ENCODE assay signal across 7 mouse cellular contexts in the genomic region with DNA sequence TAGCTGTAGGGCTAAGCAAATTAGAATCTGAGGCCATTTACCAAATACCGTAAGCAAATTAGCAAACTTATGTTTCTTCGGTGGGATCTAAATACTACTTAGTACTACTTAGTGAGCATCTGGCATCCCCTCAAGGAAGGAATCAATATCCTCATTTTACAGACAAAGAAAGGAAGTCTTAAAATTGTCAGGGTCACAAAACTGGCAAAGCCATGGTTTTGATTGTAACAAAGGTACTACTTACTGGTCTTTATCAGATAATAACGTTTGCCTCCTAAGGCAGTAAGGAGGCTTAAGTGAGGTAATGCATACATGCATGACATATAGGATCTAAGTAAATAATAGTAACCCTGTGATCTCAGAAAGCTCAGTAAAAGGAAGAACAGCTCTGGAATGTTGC. TPM values are rescaled to one million over a fixed set of nuclear protein-coding genes. Genes with fewer than 3 reads are reported as not detected.
DNase-seq lines count a peak whose midpoint lies in the region; ATAC-seq and TF ChIP-seq lines count a peak whose summit lies in the region.

No protein-coding gene starts in this region.

- no peak for TF ChIP-seq CTCF in lung, embryonic 14.5 days (IDR thresholded peaks at IDR 0.05; ENCODE audit: low read depth)

- 41% methylated on average over 3 of the region's 3 CpGs for WGBS in lung, embryonic 14.5 days
- 61% methylated on average over 3 of the region's 3 CpGs for WGBS in forebrain, embryonic 13.5 days
- WGBS in limb, embryonic 15.5 days: 45% methylated on average over 3 of the region's 3 CpGs
- WGBS in stomach, embryonic 14.5 days: 47% methylated on average over 3 of the region's 3 CpGs

- no peaks in the 10 kb centered on the region for H3K9me3 ChIP-seq in lung, embryonic 14.5 days (ENCODE audit: low read depth, low read length)
- no peaks in the 10 kb centered on the region for H3K9me3 ChIP-seq in forebrain, embryonic 13.5 days (replicated peaks)
- H3K9me3 ChIP-seq in limb, embryonic 15.5 days: no peaks in the 10 kb centered on the region
- no peaks in the 10 kb centered on the region for H3K9me3 ChIP-seq in stomach, embryonic 14.5 days (ENCODE audit: control insufficient read depth, low read depth, low read length)

- no peak for DNase-seq in lung, embryonic 14.5 days
- no peak for DNase-seq in lung, postnatal 36 days
- DNase-seq in right cerebral cortex, adult 2 months (ENCODE audit: low spot score in 2 of 2): no peak
- DNase-seq in ovary, postnatal 14 days (ENCODE audit: low spot score): no peak

- no peaks in the 10 kb centered on the region for H3K27me3 ChIP-seq in lung, embryonic 14.5 days (ENCODE audit: insufficient read depth, low read length)
- no peaks in the 10 kb centered on the region for H3K27me3 ChIP-seq in forebrain, embryonic 13.5 days
- no peaks in the 10 kb centered on the region for H3K27me3 ChIP-seq in limb, embryonic 15.5 days
- no peaks in the 10 kb centered on the region for H3K27me3 ChIP-seq in stomach, embryonic 14.5 days (ENCODE audit: control insufficient read depth, insufficient read depth, low read length)

- no peak for ATAC-seq in lung, embryonic 14.5 days (ENCODE audit: insufficient read depth)
- ATAC-seq in forebrain, embryonic 13.5 days: no peak
- no peak for ATAC-seq in limb, embryonic 15.5 days (ENCODE audit: insufficient number of reproducible peaks, low FRiP score, low TSS enrichment, low read depth)
- no peak for ATAC-seq in stomach, embryonic 14.5 days (ENCODE audit: insufficient number of reproducible peaks, insufficient read depth, low FRiP score, low read depth)

- peaks cover 23% of the 10 kb centered on the region for H3K36me3 ChIP-seq in lung, embryonic 14.5 days (ENCODE audit: insufficient read depth)
- peaks cover 19% of the 10 kb centered on the region for H3K36me3 ChIP-seq in forebrain, embryonic 13.5 days (ENCODE audit: poor library complexity, severe bottlenecking)
- H3K36me3 ChIP-seq in limb, embryonic 15.5 days: peaks cover 10% of the 10 kb centered on the region; the same call in 1 of the 2 replicates
- peaks cover 17% of the 10 kb centered on the region; the same call in 1 of the 2 replicates for H3K36me3 ChIP-seq in stomach, embryonic 14.5 days (ENCODE audit: control insufficient read depth, insufficient read depth, low read length)

- peak overlapping the region; percentile 98 for H3K4me3 ChIP-seq in lung, embryonic 14.5 days (ENCODE audit: low read depth, low read length)
- H3K4me3 ChIP-seq in forebrain, embryonic 13.5 days: peak overlapping the region; percentile 92
- H3K4me3 ChIP-seq in limb, embryonic 15.5 days: peak overlapping the region; percentile 89
- H3K4me3 ChIP-seq in stomach, embryonic 14.5 days (ENCODE audit: low read depth, low read length): peak overlapping the region; percentile 93

- peak overlapping the region; percentile 86 for H3K4me2 ChIP-seq in lung, embryonic 14.5 days
- peak overlapping the region; percentile 89 for H3K4me2 ChIP-seq in forebrain, embryonic 13.5 days
- peak overlapping the region; percentile 59 for H3K4me2 ChIP-seq in limb, embryonic 15.5 days
- peak overlapping the region; percentile 39 for H3K4me2 ChIP-seq in stomach, embryonic 14.5 days (replicated peaks; ENCODE audit: low read depth, low read length)

- peak overlapping the region; percentile 94; the same call in 1 of the 2 replicates for H3K27ac ChIP-seq in lung, embryonic 14.5 days (ENCODE audit: low read depth)
- peak overlapping the region; percentile 96; the same call in 1 of the 2 replicates for H3K27ac ChIP-seq in forebrain, embryonic 13.5 days
- H3K27ac ChIP-seq in limb, embryonic 15.5 days: peak overlapping the region; percentile 95
- H3K27ac ChIP-seq in stomach, embryonic 14.5 days (ENCODE audit: low read length): peak overlapping the region; percentile 95; the same call in 1 of the 2 replicates

- peaks cover 6% of the 10 kb centered on the region for H3K4me1 ChIP-seq in lung, embryonic 14.5 days (ENCODE audit: insufficient read depth)
- H3K4me1 ChIP-seq in forebrain, embryonic 13.5 days: peaks cover 32% of the 10 kb centered on the region
- peaks cover 29% of the 10 kb centered on the region for H3K4me1 ChIP-seq in limb, embryonic 15.5 days
- peaks cover 14% of the 10 kb centered on the region; the same call in 1 of the 2 replicates for H3K4me1 ChIP-seq in stomach, embryonic 14.5 days (ENCODE audit: control insufficient read depth, insufficient read depth, low read length)

- peak overlapping the region; percentile 89; the same call in 1 of the 2 replicates for H3K9ac ChIP-seq in lung, embryonic 14.5 days
- H3K9ac ChIP-seq in forebrain, embryonic 13.5 days: peak overlapping the region; percentile 92; the same call in 1 of the 2 replicates
- H3K9ac ChIP-seq in limb, embryonic 15.5 days: no peak overlapping the region
- peak overlapping the region; percentile 94; the same call in 1 of the 2 replicates for H3K9ac ChIP-seq in stomach, embryonic 14.5 days (replicated peaks; ENCODE audit: low read depth, low read length)

RNA-seq across cellular contexts. Expression of a gene that starts 0.6 kb away (rescaled TPM):
- 93.2 and 109 TPM in 2 replicates for polyA plus RNA-seq in lung, embryonic 14.5 days (2014; fragmentation: Nextera tagmentation; extraction: Ambion mirVana)
- polyA plus RNA-seq in forebrain, embryonic 13.5 days (2015; fragmentation: Nextera tagmentation; extraction: Ambion mirVana): 155 and 158 TPM in 2 replicates
- polyA plus RNA-seq in limb, embryonic 15.5 days (2015; fragmentation: Nextera tagmentation; extraction: Ambion mirVana): 119 and 130 TPM in 2 replicates
- 88.2 and 88.5 TPM in 2 replicates for polyA plus RNA-seq in stomach, embryonic 14.5 days (2014; fragmentation: Nextera tagmentation; extraction: Ambion mirVana)

RNA-seq across cellular contexts. Expression of a gene that starts 3.7 kb away (rescaled TPM):
- 31.0 and 34.5 TPM in 2 replicates for polyA plus RNA-seq in lung, embryonic 14.5 days (2014; fragmentation: Nextera tagmentation; extraction: Ambion mirVana)
- 21.5 and 25.6 TPM in 2 replicates for polyA plus RNA-seq in forebrain, embryonic 13.5 days (2015; fragmentation: Nextera tagmentation; extraction: Ambion mirVana)
- 25.1 and 27.6 TPM in 2 replicates for polyA plus RNA-seq in limb, embryonic 15.5 days (2015; fragmentation: Nextera tagmentation; extraction: Ambion mirVana)
- polyA plus RNA-seq in stomach, embryonic 14.5 days (2014; fragmentation: Nextera tagmentation; extraction: Ambion mirVana): 34.4 and 36.6 TPM in 2 replicates

RNA-seq across cellular contexts. Expression of a gene that starts 29.5 kb away (rescaled TPM):
- 26.3 and 26.8 TPM in 2 replicates for polyA plus RNA-seq in lung, embryonic 14.5 days (2014; fragmentation: Nextera tagmentation; extraction: Ambion mirVana)
- 35.6 and 39.0 TPM in 2 replicates for polyA plus RNA-seq in forebrain, embryonic 13.5 days (2015; fragmentation: Nextera tagmentation; extraction: Ambion mirVana)
- polyA plus RNA-seq in limb, embryonic 15.5 days (2015; fragmentation: Nextera tagmentation; extraction: Ambion mirVana): 37.5 and 40.3 TPM in 2 replicates
- polyA plus RNA-seq in stomach, embryonic 14.5 days (2014; fragmentation: Nextera tagmentation; extraction: Ambion mirVana): 23.0 and 24.8 TPM in 2 replicates

RNA-seq across cellular contexts. Expression of a gene that starts 40.4 kb away (rescaled TPM):
- not detected in 2 replicates for polyA plus RNA-seq in lung, embryonic 14.5 days (2014; fragmentation: Nextera tagmentation; extraction: Ambion mirVana)
- polyA plus RNA-seq in forebrain, embryonic 13.5 days (2015; fragmentation: Nextera tagmentation; extraction: Ambion mirVana): not detected in 2 replicates
- polyA plus RNA-seq in limb, embryonic 15.5 days (2015; fragmentation: Nextera tagmentation; extraction: Ambion mirVana): 0.12 and 0.14 TPM in 2 replicates
- polyA plus RNA-seq in stomach, embryonic 14.5 days (2014; fragmentation: Nextera tagmentation; extraction: Ambion mirVana): not detected in 2 replicates

RNA-seq across cellular contexts. Expression of a gene that starts 44.3 kb away (rescaled TPM):
- 41.1 and 42.7 TPM in 2 replicates for polyA plus RNA-seq in lung, embryonic 14.5 days (2014; fragmentation: Nextera tagmentation; extraction: Ambion mirVana)
- 88.2 TPM in 2 replicates for polyA plus RNA-seq in forebrain, embryonic 13.5 days (2015; fragmentation: Nextera tagmentation; extraction: Ambion mirVana)
- polyA plus RNA-seq in limb, embryonic 15.5 days (2015; fragmentation: Nextera tagmentation; extraction: Ambion mirVana): 94.1 and 96.7 TPM in 2 replicates
- 41.5 and 46.4 TPM in 2 replicates for polyA plus RNA-seq in stomach, embryonic 14.5 days (2014; fragmentation: Nextera tagmentation; extraction: Ambion mirVana)

Comparison
In these comparisons a context has a peak if more than half of its experiments do, and no peak if none do; other contexts are left out.
1. H3K4me2 ChIP-seq: peak in every context shown above with its lines; median percentile 89 in forebrain, embryonic 13.5 days; 86 in lung, embryonic 14.5 days; 59 in limb, embryonic 15.5 days; 39 in stomach, embryonic 14.5 days.